Mouse (Mus musculus): ENCODE data around the gene Sf3a2.
"Not testable (repeated sequence)": the region's sequence is repeated elsewhere in the genome, so short reads cannot be mapped to it uniquely, and the experiment has no call there.

The Sf3a2 gene

GRCm38 (mm10) chr10:80804916-80805315, 6.9 kb downstream of the Sf3a2 start, which contains the start of gene Amh:
TSS of gene Amh (plus strand) at chr10:80805243.
- no peak for DNase-seq (ENCODE audit: low read depth, low spot score)

GRCm38 (mm10) chr10:80805322-80805721, 7.3 kb downstream of the Sf3a2 start:
- DNase-seq (ENCODE audit: low read depth, low spot score) = no peak

GRCm38 (mm10) chr10:80805925-80806324, 7.9 kb downstream of the Sf3a2 start:
- peak; percentile 56 for DNase-seq (ENCODE audit: low read depth, low spot score)

- DNase-seq (ENCODE audit: low read depth, low spot score) = no peak
Measured at GRCm38 (mm10) chr10:80806341-80807056, 8.5 kb downstream of the Sf3a2 start.

GRCm38 (mm10) chr10:80807057-80807627, 9.1 kb downstream of the Sf3a2 start:
- DNase-seq (ENCODE audit: low read depth, low spot score) = peak; percentile 65

GRCm38 (mm10) chr10:80808099-80808984, 10.3 kb downstream of the Sf3a2 start:
- no peak for DNase-seq (ENCODE audit: low read depth, low spot score)

- DNase-seq (ENCODE audit: low read depth, low spot score) = no peak
Measured at GRCm38 (mm10) chr10:80808985-80809632, 11.1 kb downstream of the Sf3a2 start.

GRCm38 (mm10) chr10:80810084-80810483, 12.1 kb downstream of the Sf3a2 start:
- DNase-seq (ENCODE audit: low read depth, low spot score) = no peak

GRCm38 (mm10) chr10:80812391-80813041, 14.5 kb downstream of the Sf3a2 start:
- DNase-seq (ENCODE audit: low read depth, low spot score) = no peak

- DNase-seq (ENCODE audit: low read depth, low spot score) = no peak
Measured at GRCm38 (mm10) chr10:80813366-80813765, 15.4 kb downstream of the Sf3a2 start, which contains the start of gene Jsrp1. TSS of gene Jsrp1 (minus strand) at chr10:80813498.

GRCm38 (mm10) chr10:80814800-80815199, 16.8 kb downstream of the Sf3a2 start:
- no peak for DNase-seq (ENCODE audit: low read depth, low spot score)

- DNase-seq (ENCODE audit: low read depth, low spot score) = not testable (repeated sequence)
Measured at GRCm38 (mm10) chr10:80816303-80816702, 18.3 kb downstream of the Sf3a2 start.

GRCm38 (mm10) chr10:80817164-80817563, 19.2 kb downstream of the Sf3a2 start:
- no peak for DNase-seq (ENCODE audit: low read depth, low spot score)

GRCm38 (mm10) chr10:80817955-80818354, 20.0 kb downstream of the Sf3a2 start:
- not testable (repeated sequence) for DNase-seq (ENCODE audit: low read depth, low spot score)

GRCm38 (mm10) chr10:80818599-80819281, 20.7 kb downstream of the Sf3a2 start:
- no peak for DNase-seq (ENCODE audit: low read depth, low spot score)

GRCm38 (mm10) chr10:80819406-80819805, 21.4 kb downstream of the Sf3a2 start:
- DNase-seq (ENCODE audit: low read depth, low spot score) = no peak

GRCm38 (mm10) chr10:80821991-80822390, 24.0 kb downstream of the Sf3a2 start:
- DNase-seq (ENCODE audit: low read depth, low spot score) = no peak

- DNase-seq (ENCODE audit: low read depth, low spot score) = no peak
Measured at GRCm38 (mm10) chr10:80822528-80822927, 24.5 kb downstream of the Sf3a2 start.

- DNase-seq (ENCODE audit: low read depth, low spot score) = no peak
Measured at GRCm38 (mm10) chr10:80823316-80823715, 25.3 kb downstream of the Sf3a2 start.

GRCm38 (mm10) chr10:80823847-80824643, 26.0 kb downstream of the Sf3a2 start:
- no peak for DNase-seq (ENCODE audit: low read depth, low spot score)
